Mouse (Mus musculus) ZHBTc4 (cell line): ENCODE data around the gene Cmip.
"Not testable (repeated sequence)": the region's sequence is repeated elsewhere in the genome, so short reads cannot be mapped to it uniquely, and the experiment has no call there.

Experiments
- DNase-seq: peaks from one replicate; pipeline ENCODE4 v3.0.0-alpha.2; 2011; ENCODE audit warnings: low read depth, low spot score

Gene Cmip

DNA sequence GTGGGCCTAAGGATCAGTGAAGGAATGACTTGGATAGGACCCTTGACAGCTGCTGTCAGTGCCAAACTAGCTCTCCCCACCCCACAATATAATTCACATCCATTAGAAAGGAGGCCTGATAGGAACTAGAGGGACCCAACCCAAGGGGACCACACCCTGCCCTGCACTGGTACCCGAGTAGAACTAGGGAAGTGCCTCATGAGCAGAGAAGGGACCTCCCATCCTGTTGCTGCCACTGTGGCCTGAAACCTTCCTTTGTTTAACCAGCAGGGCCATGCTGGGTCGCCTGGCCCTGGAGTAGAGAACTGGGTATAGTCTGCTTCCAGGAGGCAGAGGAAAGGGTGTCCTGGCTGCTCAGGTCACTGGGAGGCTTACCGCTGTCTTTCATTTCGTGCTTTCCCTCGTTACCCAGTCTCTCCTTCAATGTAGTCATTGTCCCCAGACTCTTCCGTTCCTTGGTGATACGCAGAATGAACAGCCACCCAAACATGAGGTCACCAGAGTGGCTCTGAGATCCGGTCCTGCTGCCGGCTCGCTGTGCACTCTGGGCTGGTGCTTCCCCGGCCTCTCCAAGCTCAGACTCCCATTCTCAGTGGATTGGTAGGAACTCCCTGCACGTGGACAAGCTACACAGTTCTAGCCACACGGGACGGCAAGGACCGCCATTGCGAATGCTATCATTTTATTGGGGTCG, 164.1 kb downstream of the Cmip start:
- DNase-seq: no peak

DNA sequence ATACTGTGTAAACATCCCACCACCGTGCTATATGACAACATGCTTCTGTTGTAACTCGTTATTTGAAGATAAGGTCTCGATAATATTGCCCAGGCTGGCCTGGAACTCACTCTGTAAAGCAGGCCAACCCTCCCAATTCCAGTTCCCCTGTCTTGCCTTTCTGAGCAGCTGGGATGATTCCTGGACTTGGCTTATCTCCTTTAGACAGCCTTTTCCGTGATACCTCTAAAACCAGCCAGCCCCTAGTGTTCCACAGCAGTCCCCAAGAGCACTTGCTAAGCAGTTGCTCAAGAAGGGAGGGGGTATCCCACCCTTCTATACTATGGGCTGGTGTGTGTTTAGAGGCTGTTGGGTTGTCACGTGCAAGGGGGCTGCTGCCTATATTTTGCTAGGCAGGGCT, 165.0 kb downstream of the Cmip start:
- no peak for DNase-seq

DNA sequence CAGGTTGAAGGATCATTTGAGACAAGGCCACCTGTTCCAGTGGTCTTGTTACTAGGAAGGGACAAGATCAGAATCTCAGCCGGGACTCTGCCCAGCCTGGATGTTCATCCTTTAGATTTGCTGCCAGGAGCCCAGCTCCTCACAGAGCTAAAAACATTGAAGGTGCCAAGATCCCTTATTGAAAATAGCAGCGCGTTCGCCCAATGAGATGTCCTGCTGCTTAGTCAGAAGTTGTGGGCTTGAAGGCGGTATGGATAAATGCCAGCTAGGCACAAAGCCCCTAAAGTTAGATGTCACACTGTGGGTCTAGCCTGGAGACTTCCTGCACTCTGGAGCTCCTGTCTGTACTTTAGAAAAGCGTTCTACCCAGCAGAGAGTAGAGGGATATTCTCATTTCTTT, 165.5 kb downstream of the Cmip start:
- DNase-seq: no peak

DNA sequence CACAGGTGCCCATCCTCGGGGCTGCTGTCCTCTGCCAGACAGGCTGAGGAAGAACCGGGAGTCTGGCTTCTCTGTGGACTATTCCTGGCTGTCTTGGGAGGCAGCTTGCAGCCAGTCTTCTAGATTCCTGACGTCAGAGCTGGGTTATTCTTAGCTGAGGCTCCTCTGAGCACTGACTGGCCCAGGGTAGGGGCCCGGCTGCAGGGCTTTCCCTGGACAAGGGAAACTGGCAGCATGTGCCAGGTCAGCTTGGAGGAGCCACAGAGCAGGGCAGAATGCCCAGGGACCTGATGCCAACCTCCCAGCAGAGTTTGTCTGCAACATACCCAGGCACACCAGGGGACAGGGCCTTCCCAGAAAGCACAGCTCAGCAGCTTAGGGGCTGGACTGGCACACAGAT, 166.2 kb downstream of the Cmip start:
- DNase-seq: no peak

DNA sequence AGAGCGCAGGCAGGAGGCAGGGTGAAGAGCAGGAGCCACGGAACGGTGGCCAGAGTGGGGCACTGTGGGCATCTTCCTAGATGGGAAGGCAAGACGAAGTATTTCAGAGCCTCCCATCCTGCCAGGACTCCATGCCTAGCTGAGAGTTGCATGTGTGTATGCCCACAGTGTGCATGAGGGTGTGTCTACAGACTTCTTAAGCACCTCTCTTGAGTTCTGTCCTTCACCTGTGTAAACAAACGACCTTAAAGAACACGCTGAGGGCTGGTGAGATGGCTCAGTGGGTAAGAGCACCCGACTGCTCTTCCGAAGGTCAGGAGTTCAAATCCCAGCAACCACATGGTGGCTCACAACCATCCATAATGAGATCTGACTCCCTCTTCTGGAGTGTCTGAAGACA, 171.0 kb downstream of the Cmip start:
- DNase-seq: not testable (repeated sequence)

DNA sequence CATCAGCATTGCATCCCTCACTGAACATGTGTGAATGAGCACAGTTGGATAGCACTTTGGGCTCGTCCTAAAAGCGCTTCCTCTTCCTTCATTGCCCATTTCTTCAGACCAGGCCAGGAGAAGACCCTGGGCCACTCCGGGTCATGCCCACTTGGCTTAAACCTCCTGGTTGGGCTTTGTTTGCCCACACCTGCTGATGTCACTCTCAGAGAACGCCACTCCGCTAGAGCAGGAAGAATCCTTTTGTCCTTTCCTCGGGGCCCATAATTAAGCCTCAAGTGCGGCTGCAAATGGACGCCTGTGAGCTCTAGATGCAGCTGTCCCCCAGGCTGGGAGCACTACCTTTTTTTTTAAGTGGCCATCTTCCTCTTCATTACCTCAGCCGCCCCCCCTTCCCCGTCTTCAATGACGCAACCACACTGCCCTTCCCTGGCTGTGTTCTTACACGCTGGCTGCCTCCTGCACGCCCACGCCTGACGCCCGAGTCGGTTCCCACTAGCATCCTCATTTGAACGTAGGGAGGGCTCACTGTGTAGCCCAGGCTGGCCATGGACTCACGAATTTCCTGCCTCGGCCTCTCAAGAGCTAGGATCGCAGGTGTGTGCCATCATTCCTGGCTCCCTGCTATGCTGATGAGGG, 171.8 kb downstream of the Cmip start:
- no peak for DNase-seq

DNA sequence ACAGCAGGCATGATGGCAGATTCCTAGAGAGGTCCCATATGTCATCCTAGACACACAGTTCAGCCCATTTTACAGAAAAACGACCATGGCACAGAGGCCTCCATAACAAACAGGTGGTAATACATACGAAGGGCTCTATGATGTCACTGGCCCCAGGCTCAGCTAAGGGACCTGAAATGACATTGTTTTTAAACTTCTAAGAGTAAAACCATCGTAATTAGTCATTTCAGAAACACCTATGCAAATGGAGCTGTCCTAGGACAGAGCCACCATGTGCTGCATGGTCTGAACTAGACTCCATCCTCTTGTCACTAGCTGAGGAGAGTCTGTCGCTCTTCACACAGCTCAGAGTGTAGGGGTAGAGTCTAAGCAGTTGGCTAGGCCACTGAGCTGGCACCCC, 173.8 kb downstream of the Cmip start:
- no peak for DNase-seq

DNA sequence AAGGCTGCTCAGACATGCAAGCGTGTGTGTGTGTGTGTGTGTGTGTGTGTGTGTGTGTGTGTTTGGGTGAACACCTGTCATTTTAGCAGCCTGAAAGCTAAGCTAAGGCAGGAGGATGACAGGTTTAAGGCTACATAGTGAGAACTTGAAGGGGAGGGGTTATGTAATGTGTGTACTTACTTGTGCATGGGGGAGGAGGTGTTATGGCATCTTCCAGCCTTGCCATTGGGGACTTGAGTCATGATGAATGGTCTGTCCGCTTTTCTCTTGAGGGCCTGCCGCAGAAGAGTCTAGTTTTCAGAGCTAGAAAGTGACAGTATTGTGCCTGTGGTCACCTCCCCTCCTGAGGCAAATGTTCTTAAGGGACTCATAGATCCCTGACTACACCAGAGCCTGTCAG, 174.7 kb downstream of the Cmip start:
- no peak for DNase-seq

DNA sequence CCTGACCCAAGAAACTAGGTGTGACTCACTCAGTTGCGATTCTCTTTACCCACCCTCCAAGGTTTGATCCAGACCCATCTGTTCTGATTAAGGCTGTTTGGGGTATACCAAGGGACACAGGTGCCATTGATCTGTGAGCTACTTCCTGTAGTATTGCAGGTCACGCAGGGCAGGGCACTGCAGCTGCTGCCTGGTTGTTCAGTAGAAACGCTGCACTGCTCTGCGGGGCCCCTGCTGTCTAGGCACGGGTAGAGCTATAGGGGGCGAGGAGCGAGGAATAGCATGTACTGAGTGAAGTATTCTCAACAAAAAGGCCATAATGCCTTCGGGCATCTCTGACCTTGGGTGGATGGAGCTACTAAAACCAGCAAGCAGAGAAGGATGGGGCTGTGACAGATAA, 175.2 kb downstream of the Cmip start:
- no peak for DNase-seq

DNA sequence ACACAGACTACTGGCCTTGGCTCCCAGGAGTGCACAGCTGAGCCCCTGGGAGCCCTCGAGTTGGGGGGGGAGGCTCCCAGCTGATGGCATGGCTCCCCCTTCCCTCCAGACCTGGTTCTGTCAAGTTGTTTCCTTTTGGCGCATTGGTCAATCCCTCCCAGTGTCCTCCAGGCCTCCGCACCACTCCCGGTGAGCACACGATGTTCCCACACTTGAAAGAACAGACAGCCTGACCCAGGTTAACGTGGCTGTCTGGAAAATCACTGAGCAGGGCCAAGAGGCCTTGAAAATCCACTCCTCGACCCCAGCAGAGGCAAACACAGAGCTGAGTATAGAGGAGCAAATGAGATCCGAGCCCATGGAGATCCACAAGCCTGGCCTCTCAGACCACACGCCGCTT, 177.1 kb downstream of the Cmip start:
- no peak for DNase-seq

DNA sequence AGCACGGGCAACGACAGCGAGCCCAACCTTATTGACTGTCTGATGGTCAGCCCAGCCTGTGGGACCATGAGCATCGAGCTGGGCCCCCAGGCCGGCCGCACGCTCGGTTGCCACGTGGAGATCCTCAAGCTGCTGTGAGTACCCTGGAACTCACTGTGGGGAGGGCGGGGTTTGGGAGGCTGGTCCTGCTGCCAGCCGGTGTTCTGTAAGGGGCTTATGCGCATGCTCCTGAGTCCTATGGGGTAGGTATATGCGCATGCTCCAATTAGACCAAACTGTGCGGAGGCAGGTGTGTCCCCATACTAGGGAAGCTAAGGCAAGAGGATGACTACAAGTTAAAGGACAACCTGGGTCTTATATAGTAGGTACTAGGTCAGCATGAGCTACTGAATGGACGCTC, 179.9 kb downstream of the Cmip start:
- DNase-seq: peak; percentile 64

DNA sequence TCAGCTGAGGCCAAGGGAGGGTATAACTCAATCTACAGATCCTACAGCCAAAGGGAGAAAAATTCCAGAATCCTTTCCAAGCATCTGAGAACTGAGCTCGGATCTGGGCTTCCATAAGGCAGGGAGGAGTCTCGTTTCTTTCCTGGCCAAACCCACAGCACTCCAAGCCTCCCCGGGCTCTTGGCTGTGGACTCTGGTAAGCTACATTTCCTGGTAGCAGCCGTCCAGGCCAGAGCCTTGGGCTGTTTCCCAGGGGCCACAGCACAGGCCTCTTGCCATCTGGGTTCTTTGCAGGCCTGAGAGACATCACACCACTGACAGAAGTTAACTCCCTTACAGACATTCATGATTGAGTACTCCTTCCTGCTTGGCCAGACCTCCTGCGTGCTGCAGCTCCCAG, 180.8 kb downstream of the Cmip start:
- DNase-seq: no peak

DNA sequence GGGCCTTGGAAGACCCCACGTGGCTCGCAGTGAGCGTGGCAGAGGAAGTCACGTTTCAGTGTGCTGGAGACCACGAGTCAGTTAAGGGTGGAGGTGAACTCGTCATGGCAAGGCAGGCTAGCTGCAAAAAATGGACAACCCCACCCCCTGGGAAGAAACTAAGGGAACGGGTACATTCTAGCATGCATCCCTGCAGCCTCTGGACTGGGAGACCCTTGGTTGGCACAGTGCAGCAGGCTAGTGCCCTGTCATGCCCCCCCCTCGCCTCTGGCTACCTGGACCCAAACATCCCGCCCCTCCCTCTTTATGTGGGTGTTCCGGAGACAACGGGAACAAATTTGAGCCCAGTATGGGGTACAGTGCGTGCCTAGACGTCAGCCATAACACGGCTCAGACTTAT, 183.5 kb downstream of the Cmip start:
- DNase-seq: no peak

DNA sequence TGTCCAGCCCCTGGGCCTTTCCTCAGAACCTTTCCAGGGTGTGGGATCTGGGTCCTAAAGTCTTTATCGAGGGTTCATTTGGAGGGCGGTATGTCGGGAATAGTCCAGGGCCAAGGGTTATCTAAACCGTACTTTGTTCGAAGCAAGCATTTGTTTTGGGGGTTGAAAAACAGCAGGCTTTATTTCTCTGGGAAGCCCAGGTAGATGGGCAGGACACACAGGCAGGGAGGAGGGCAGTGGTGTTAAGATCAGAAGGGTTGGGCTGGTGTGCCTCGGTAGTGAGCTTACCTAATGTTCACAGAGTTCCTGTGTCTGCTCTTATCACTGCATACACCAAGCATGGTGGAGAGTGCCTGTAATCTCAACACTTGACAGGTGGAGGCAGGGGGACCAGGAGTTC, 183.9 kb downstream of the Cmip start:
- no peak for DNase-seq

DNA sequence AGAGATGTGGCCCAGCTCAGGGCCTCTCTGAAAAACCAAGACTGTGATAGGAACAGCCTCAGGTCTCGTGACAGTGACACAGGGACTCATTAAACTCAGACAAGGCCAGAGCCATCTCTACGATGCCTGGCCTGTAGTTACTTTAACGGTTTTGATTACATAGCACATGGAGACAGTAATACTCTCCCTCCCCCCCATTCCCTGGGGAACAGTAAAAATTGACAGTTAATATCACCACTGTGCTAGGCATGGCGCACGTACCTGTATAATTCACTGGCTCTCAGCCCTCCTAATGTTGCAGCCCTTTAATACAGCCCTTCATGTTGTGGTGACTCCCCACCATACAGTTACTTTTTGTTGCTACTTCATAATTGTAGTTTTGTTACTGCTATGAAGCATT, 188.6 kb downstream of the Cmip start:
- no peak for DNase-seq

DNA sequence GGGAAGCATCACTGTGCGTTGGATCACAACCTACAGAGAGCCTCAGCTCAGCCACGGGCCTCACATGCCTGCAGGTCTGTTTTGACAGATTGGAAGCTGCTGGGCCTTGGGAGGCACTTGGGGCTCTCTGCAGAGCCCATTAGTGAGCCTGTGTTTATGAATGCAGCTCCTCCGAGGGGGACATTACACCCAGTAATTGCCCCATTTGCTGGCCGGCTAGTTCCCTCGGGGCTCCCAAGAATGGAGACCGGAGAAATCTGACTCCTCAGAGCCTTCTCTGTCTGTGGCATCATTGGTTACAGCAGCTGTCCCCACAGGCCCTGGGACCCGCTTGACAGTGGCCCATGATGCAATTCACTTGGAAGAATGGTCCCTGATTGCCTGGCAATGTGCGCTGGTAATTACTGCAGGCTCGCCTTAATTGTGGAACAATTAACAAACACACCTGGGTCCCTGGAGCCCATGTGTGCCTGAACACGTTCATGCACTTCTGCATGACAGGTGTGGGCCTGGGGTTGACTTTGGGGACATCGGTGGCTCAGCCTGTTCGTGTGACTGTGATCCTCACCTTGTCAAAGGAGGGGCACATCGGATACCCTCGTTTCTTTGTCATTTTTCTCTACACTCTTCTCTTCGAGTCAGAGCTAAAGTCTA, 189.6 kb downstream of the Cmip start:
- DNase-seq: no peak

DNA sequence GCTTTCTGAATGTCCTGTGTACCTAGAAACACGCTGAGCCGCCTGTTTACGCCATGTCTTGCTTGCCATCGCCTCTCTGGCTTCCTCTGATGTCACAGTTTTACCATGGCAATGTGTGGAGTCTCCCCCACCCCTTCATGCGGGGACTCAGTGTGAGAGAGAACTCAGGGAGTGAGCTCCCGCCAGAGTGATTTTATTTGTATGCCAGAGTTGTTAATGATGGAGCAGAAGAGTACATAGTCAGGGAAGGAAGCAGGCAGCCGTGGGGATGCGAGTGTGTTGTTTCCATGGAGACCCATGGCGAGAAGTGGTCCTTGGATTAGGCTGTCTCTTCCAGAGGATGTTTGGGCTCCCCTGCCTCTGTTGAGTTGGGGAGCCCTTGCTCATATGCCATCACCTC, 194.2 kb downstream of the Cmip start:
- no peak for DNase-seq

DNA sequence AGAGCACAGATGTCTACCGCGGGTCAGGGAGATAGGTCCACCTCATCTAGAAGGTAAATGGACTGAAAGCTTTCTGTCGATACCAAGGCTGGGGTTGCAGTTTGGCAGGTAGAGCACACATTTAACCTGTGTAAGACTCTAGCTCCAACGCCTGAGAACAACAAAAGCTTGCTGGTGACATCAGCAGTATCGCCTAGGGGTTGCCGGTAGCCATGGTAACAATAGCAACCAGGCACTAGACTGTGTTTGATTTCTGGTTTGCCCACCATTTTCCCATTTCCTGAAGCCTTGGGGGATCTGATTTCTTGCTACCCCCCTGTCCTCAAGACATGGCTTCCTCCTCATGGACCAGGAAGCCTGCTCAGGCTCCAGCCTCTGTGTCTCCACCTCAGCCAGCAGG, 197.1 kb downstream of the Cmip start:
- DNase-seq: no peak

DNA sequence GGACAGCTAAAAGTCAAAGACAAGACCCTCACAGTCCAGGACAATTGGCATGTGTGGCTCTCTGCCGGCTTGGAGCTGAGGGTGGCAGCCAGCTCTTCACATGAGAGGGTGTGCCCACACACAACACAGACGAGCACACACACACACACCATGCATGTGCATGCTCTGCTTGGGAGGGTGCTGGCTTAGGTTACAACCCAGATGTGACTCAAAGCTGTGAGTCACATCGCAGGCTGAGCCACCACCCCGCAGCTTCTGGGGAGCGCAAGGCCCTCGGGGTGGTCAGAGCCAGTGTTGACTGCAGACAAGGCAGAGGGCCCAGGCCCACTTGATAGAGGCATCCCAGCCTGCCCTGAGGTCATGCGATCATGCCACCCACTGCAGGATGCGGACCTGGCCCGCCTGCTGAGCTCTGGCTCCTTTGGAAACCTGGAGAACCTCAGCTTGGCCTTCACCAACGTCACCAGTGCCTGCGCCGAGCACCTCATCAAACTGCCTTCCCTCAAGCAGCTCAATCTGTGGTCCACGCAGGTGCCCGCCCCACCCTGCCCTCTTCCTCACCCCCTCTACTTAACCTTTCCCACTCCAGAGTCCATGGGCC, 197.8 kb downstream of the Cmip start:
- no peak for DNase-seq

DNA sequence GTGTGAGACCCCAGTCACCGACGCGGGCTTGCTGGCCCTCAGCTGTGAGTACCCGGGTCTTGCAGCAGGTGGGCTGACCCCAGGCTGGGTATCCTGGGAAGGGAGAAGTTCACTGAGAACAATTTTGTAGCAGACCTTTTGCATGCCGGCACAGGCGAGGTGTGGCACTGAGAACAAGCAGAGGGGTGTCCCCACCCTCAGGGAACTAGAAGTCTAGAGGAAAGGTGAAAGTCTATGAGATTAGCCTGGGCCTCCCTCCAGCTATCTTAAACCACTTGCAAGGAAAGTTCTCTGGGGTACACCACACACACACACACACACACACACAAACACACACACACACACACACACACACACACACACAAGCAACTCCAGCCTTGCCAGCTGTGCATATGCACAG, 198.8 kb downstream of the Cmip start:
- no peak for DNase-seq

DNA sequence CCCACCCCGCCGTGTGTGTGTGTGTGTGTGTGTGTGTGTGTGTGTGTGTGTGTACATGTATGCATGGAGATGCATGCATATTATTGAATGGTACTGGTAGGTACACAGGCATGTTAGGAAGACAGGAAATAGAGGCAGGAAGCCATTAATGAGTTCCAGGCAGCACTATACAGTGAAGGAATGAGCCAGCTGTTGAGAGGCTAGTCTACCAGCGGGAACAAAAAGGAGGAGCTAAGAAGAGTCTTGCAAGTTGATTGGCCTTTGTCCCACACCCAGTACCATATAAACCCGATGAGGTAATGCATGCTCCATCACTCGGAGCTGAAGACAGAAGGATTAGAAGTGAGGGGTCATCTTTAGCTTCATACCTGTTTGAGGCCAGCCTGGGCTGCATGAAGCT, 201.6 kb downstream of the Cmip start:
- DNase-seq: no peak

DNA sequence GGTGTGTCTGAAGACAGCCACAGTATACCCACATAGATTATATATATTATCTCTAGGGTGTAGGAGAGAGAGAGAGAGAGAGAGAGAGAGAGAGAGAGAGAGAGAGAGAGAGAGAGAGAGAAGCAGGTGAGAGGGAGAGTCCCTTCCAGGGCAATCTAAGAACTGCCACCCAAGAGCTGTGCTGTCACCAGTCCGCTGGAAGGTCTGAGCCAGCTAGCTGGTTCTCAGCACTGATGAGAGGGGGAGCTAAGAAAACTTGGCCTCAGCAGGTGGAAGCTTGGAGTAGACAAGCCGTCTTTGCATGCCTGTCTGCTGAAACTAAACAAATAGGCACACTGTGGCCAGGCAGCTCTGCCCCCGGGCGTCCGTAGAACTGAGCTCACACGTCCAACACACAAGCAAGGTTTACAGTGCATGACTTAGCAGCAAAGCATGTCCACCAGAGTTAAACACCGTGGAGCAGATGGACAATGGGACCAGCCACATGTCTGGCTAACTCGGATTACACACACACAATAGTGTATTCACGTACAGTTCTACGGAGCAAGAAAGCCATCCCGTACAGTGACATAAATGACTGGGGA, 205.9 kb downstream of the Cmip start:
- DNase-seq: no peak

DNA sequence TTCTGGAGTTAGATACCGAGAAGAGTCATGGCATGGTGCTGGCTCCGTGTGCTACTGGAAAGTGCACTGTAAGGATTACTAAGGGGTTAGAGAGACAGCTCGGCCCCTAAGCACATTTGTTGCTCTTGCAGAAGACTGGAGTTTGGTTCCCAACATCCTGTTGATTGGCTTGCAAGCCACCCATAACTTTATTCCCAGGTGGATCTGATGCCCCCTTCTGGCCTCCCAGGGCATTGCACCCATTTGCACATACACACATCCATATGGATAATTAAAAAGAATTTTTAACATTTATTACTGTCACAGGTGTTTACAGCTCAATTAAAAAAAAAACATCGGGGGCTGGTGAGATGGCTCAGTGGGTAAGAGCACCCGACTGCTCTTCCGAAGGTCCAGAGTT, 207.7 kb downstream of the Cmip start:
- DNase-seq: peak; percentile 49
